Mouse (Mus musculus) cerebellum, adult (tissue): ENCODE data around the gene Bche.
A peak's percentile ranks its signal among the peaks of the same experiment; 100 is the strongest.

Source experiments
- ATAC-seq: cut with Nextera tagmentation; 2 replicates; pipeline ENCODE4 v1.9.2; 2017; ENCODE audit warnings: mild to moderate bottlenecking, moderate library complexity, mixed read lengths; ENCODE audit not compliant: insufficient number of reproducible peaks, low FRiP score, low TSS enrichment

The Bche gene

DNA sequence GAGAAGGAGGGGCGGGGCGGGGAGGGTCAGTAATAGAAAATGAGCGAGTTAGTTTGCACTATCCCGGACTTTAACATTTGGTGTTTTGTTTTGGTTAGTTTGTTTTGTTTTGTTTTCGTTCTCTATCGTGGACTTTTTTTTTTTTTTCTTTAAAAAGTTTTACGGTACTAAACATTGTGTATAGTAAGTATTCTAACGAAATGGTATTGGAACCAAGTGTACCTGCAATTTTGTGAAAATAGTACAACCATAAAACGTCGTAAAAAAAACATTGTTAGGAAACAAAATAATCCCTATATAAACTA lies at the start of gene Bche:
Bche (minus strand) TSS at position 6 of the 305 bp plus-strand sequence.
- ATAC-seq = no peak

DNA sequence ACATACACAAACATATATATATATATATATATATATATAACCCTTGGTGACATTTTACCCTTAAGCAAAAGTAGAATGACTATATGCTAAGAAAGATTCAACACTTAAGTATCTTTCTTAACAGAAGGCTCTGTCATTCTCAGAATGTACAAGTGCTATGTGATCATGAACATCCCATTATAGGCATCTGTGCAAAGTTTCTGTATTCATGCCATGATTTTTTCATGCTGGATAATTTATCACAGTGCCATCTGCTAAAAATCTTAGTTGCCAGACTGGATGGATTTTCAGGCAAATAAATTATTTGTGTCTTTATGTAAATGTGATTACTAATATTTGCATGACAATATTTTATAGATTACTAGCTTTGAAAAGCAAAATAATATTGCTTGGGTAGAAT lies 33.8 kb upstream of the Bche start:
- ATAC-seq = no peak

- no peak for ATAC-seq
These were observed 23.5 kb upstream of the Bche start for GRCm38 (mm10) chr3:73731677-73732076.

GRCm38 (mm10) chr3:73729511-73729910 lies 21.3 kb upstream of the Bche start:
- no peak for ATAC-seq

GRCm38 (mm10) chr3:73725711-73726110 lies 17.5 kb upstream of the Bche start:
- ATAC-seq = no peak

GRCm38 (mm10) chr3:73724869-73725268 lies 16.7 kb upstream of the Bche start:
- no peak for ATAC-seq

GRCm38 (mm10) chr3:73717610-73718284 lies 9.5 kb upstream of the Bche start:
- no peak for ATAC-seq

- ATAC-seq = no peak
These were observed 1.7 kb upstream of the Bche start for GRCm38 (mm10) chr3:73709871-73710270.

DNA sequence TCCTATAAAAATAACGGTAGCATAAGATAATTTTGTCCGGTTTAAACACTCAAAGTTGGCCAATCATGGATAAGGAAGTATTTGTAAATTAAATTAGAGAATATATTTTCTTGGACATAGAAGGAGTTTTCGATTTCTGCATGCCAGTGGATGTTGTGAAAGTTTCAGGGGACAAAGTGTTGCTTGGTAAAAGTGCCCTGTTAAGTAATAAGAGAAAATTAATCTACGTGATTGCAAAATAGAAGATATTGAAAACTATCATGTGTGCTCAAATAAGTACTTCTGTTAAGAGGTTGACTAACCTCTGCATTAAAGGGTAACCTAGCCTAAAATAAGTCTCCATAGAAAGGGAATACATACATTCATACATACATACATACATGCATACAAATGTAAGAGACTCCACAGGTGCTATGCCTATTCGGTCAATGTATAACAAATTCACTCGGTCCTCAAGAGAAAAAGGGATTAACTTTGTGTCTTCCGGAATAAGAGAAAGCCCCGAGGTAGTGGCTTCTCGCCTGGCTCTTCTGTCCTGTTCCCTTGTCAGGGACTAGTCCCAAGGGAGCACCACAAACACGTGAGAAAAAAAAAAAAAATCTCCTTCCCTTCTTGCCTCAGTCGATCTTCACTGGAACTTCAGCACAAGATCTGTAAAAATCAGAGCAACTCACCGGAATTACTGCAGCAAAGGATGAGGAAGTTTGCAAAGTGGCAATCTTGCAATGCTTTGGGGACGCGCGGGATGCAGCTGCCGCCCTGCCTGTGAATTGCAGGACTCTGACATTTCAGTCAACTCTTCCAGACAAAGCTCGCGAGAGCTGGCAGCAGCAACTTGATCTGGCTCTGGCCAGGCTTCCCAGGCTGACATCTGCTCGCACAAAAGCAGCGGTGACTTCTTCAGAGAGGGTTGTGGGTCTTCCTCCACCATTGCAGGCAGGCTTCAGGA lies 480 bp downstream of the Bche start:
- ATAC-seq = 0 out of 2 replicates have a peak, but pooled peaks have one; percentile 49

DNA sequence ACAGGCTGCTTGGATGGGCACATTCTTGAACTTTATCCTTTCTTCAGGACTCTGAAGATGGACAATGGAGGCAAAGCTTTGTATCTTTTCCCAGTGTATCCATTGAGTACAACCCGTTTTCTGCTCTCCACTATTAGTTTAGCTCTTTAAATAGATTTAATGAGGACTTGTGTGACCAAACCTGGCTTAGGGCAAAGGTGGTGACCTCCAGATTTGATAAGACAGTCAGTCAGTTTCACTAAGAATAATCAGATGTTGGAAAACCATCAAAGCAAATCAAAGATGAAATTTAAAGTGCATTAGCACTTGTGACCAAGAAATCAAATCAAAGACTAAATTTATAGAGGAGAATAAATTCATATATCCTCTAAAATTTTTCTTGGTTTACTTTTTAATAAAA lies 1.7 kb downstream of the Bche start:
- no peak for ATAC-seq

GRCm38 (mm10) chr3:73698889-73699288 lies 9.3 kb downstream of the Bche start:
- ATAC-seq = no peak

GRCm38 (mm10) chr3:73673333-73673732 lies 34.9 kb downstream of the Bche start:
- ATAC-seq = no peak

DNA sequence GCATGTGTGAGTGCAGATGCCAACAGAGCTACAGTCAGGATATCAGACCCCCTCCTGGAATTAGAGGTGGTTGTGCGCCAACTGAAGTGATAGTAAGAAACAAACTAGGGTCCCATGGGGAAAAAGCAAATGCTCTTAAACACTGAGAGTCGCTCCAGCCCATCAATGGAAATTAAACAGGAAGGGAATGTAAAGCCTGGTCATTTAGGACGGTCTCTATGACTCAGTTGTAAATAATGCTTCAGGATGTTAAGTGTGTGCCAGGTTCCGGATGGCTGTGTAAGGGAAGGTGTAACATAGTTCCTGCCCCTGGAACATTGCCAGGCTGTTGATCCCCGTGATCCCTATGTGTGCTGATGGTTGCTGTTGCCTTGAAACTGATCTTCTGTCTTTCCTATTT lies 40.0 kb downstream of the Bche start:
- ATAC-seq = no peak

- ATAC-seq = no peak
These were observed 40.7 kb downstream of the Bche start for GRCm38 (mm10) chr3:73667245-73668131.

DNA sequence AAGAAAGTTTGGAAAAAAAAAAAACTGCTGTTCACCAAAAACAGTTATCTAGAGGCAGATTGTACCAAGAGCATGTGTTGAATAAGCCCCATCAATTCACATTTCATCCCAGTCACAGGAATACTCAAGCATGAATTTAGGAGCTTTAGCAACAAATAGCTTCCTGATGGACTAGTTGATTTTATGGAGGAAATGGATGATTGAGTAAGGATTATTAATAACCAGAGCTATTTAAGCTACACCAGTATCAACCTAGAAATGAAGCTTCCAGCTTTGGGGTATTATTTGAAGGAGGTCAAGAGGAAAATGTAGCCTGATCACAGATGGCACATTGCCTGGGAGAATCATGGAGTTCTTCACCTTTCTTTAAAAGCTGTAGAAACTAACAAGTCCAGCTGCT lies 57.9 kb downstream of the Bche start:
- no peak for ATAC-seq

DNA sequence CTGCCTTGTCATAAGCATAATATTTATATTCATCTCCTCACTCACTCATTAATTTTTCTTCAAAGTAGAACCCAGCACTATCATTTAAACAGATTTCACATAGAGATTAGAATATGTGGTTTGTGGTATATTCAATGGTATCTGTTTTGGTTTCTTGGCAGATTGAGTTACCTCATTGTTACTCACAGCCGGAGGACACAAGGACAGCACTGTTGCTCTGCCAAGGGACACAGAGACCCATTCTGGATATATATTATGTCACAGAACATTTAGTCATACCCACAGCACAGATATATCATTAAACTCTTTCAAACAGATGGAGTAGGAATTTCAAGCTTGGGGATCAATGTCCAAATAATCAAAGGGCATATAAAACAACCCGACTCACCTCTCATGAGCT lies 61.2 kb downstream of the Bche start:
- no peak for ATAC-seq

DNA sequence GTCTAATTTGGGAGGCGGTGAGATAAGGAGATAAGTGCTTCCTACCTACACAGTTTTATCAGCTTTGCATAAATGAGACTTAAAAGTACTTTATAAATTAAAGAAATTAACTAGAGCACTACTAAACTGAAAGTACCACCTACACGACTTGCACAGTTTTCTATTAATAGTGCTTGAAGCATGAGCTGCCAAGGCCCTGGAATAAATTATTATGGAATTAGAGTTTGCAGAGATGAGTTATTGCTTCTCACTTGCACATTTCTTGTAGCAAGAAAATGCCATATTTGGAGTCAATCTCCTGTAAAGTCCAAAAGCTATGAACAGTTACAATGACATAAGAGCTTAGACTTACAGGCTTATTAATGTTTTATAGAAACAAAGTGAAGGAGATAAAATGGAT lies 96.8 kb downstream of the Bche start:
- ATAC-seq = no peak

- no peak for ATAC-seq
These were observed 116.3 kb downstream of the Bche start for GRCm38 (mm10) chr3:73591757-73592533.
